Mouse (Mus musculus) C2C12 (cell line): Measurements from ENCODE around the gene Icmt. TPM values are rescaled to one million over a fixed set of nuclear protein-coding genes. Genes with fewer than 3 reads are reported as not detected.

Source experiments
- H3K27me3 ChIP-seq: one replicate; pipeline ENCODE4 v1.6.1; 2011; ENCODE audit not compliant: control insufficient read depth, insufficient read depth, insufficient read length
- H3K36me3 ChIP-seq: one replicate; pipeline ENCODE4 v1.6.1; 2011; ENCODE audit not compliant: control insufficient read depth, insufficient read depth
- H3K4me3 ChIP-seq: one replicate; pipeline ENCODE4 v1.5.1; 2011; ENCODE audit warnings: mild to moderate bottlenecking, control low read depth; ENCODE audit not compliant: poor library complexity, insufficient read depth, severe bottlenecking
- H3K79me2 ChIP-seq: one replicate; pipeline ENCODE4 v1.6.1; 2011; ENCODE audit not compliant: control insufficient read depth, insufficient read depth
- H3K79me3 ChIP-seq: one replicate; pipeline ENCODE4 v1.6.1; 2011; ENCODE audit warnings: low read depth, control low read depth
- H3ac ChIP-seq: one replicate; pipeline ENCODE3; 2011; ENCODE audit warnings: low read depth; ENCODE audit not compliant: control insufficient read depth, insufficient read length
- CEBPB ChIP-seq: IDR thresholded peaks from one replicate; pipeline ENCODE4 v1.6.1; 2011; ENCODE audit warnings: low read depth, mild to moderate bottlenecking, control low read depth, moderate library complexity
- CTCF ChIP-seq: IDR thresholded peaks from one replicate; pipeline ENCODE4 v1.5.1; 2011; ENCODE audit not compliant: control insufficient read depth, insufficient read depth, insufficient read length
- FOSL1 ChIP-seq: IDR thresholded peaks from one replicate; pipeline ENCODE4 v1.8.0; 2011; ENCODE audit warnings: mild to moderate bottlenecking, low read length; ENCODE audit not compliant: poor library complexity, insufficient read depth, severe bottlenecking
- MAX ChIP-seq: IDR thresholded peaks from one replicate; pipeline ENCODE4 v1.6.1; 2011; ENCODE audit warnings: mild to moderate bottlenecking, control low read depth
- MYOD1 ChIP-seq: IDR thresholded peaks from one replicate; pipeline ENCODE4 v1.6.1; 2011; ENCODE audit warnings: low read depth; ENCODE audit not compliant: control insufficient read depth, insufficient read length
- MYOG ChIP-seq: IDR thresholded peaks from one replicate; pipeline ENCODE4 v1.6.1; 2011; ENCODE audit not compliant: control insufficient read depth, insufficient read length; ENCODE audit errors: extremely low read depth
- USF1 ChIP-seq: IDR thresholded peaks from one replicate; pipeline ENCODE4 v1.6.1; 2011; ENCODE audit warnings: low read depth, mild to moderate bottlenecking, control low read depth, moderate library complexity
- polyA plus RNA-seq: library from polyadenylated mRNA; unstranded; fragments of >200 nt; fragmentation: generic; extraction: Trizol; gene quantifications from one replicate; pipeline ENCODE4 v1.2.1, GENCODE M21; 2012; ENCODE audit warnings: missing spikeins

The Icmt gene
- polyA plus RNA-seq, 1 experiment: 34.1 TPM

- TF ChIP-seq CTCF: no peak
- TF ChIP-seq FOSL1: no peak
- TF ChIP-seq MAX: no peak
- no peak for TF ChIP-seq CEBPB
- no peak for TF ChIP-seq MYOG
- TF ChIP-seq USF1: no peak
- no peak for TF ChIP-seq MYOD1
- Histone ChIP-seq H3K4me3 (no peak overlapping the region), H3K27me3 (peaks cover 36% of the 10 kb centered on the region)
Measured at GRCm38 (mm10) chr4:152294188-152294929, 2.7 kb upstream of the Icmt start.

GRCm38 (mm10) chr4:152295916-152296315, 1.1 kb upstream of the Icmt start:
- H3K27me3 ChIP-seq: peaks cover 23% of the 10 kb centered on the region
- peaks cover 26% of the 10 kb centered on the region for H3K79me2 ChIP-seq
- H3K4me3 ChIP-seq: no peak overlapping the region
- H3ac ChIP-seq: peak overlapping the region; percentile 16
- peaks cover 18% of the 10 kb centered on the region for H3K36me3 ChIP-seq
- TF ChIP-seq USF1: no peak
- no peak for TF ChIP-seq MAX
- no peak for TF ChIP-seq MYOG
- no peak for TF ChIP-seq CEBPB
- TF ChIP-seq CTCF: no peak
- no peak for TF ChIP-seq MYOD1
- no peak for TF ChIP-seq FOSL1
- H3K79me3 ChIP-seq: peaks cover 13% of the 10 kb centered on the region

More at GRCm38 (mm10) chr4:152294188-152294929, 2.7 kb upstream of the Icmt start:
- peaks cover 13% of the 10 kb centered on the region for H3K79me3 ChIP-seq
- peaks cover 21% of the 10 kb centered on the region for H3K79me2 ChIP-seq
- peaks cover 2% of the 10 kb centered on the region for H3K36me3 ChIP-seq
- no peak overlapping the region for H3ac ChIP-seq

- TF ChIP-seq MYOG (no peak), MAX (no peak), USF1 (no peak), MYOD1 (no peak), CTCF (no peak), CEBPB (no peak), FOSL1 (no peak)
Measured at GRCm38 (mm10) chr4:152296371-152296770, 656 bp upstream of the Icmt start.

GRCm38 (mm10) chr4:152298836-152299235, 1.8 kb downstream of the Icmt start:
- no peaks in the 10 kb centered on the region for H3K27me3 ChIP-seq
- H3ac ChIP-seq: no peak overlapping the region
- peaks cover 26% of the 10 kb centered on the region for H3K79me2 ChIP-seq
- no peak overlapping the region for H3K4me3 ChIP-seq
- no peak for TF ChIP-seq MYOG
- TF ChIP-seq CEBPB: no peak
- no peak for TF ChIP-seq CTCF
- TF ChIP-seq FOSL1: no peak
- TF ChIP-seq USF1: no peak
- H3K79me3 ChIP-seq: peaks cover 13% of the 10 kb centered on the region
- H3K36me3 ChIP-seq: peaks cover 42% of the 10 kb centered on the region

More at GRCm38 (mm10) chr4:152296371-152296770, 656 bp upstream of the Icmt start:
- peaks cover 22% of the 10 kb centered on the region for H3K36me3 ChIP-seq
- H3K79me2 ChIP-seq: peaks cover 26% of the 10 kb centered on the region
- peak overlapping the region; percentile 39 for H3K4me3 ChIP-seq
- H3K79me3 ChIP-seq: peaks cover 13% of the 10 kb centered on the region
- H3K27me3 ChIP-seq: peaks cover 19% of the 10 kb centered on the region
- peak overlapping the region; percentile 69 for H3ac ChIP-seq

GRCm38 (mm10) chr4:152300375-152300774, 3.3 kb downstream of the Icmt start:
- H3K4me3 ChIP-seq: no peak overlapping the region
- H3K36me3 ChIP-seq: peaks cover 50% of the 10 kb centered on the region
- no peak for TF ChIP-seq USF1
- no peak for TF ChIP-seq FOSL1
- TF ChIP-seq MYOG: no peak
- no peak for TF ChIP-seq CTCF
- no peak for TF ChIP-seq MAX
- no peak for TF ChIP-seq CEBPB
- no peak for TF ChIP-seq MYOD1
- no peak overlapping the region for H3ac ChIP-seq
- H3K27me3 ChIP-seq: no peaks in the 10 kb centered on the region
- peaks cover 13% of the 10 kb centered on the region for H3K79me3 ChIP-seq
- H3K79me2 ChIP-seq: peaks cover 26% of the 10 kb centered on the region

GRCm38 (mm10) chr4:152302012-152302411, 5.0 kb downstream of the Icmt start:
- Histone ChIP-seq H3K27me3 (no peaks in the 10 kb centered on the region), H3ac (no peak overlapping the region), H3K36me3 (peaks cover 50% of the 10 kb centered on the region), H3K4me3 (no peak overlapping the region), H3K79me2 (peaks cover 26% of the 10 kb centered on the region), H3K79me3 (peaks cover 13% of the 10 kb centered on the region)
- TF ChIP-seq FOSL1: no peak
- no peak for TF ChIP-seq MYOG
- no peak for TF ChIP-seq MYOD1
